Mouse (Mus musculus): ENCODE measurements around the gene Ppp1r3f. TPM values are rescaled to one million over a fixed set of nuclear protein-coding genes. Genes with fewer than 3 reads are reported as not detected.

Ppp1r3f gene
- polyA plus RNA-seq (2011; ENCODE audit: insufficient read depth, insufficient read length, low replicate concordance, missing spikeins): 0.43 TPM in 1 of 2 replicates, not detected in the other

DNA sequence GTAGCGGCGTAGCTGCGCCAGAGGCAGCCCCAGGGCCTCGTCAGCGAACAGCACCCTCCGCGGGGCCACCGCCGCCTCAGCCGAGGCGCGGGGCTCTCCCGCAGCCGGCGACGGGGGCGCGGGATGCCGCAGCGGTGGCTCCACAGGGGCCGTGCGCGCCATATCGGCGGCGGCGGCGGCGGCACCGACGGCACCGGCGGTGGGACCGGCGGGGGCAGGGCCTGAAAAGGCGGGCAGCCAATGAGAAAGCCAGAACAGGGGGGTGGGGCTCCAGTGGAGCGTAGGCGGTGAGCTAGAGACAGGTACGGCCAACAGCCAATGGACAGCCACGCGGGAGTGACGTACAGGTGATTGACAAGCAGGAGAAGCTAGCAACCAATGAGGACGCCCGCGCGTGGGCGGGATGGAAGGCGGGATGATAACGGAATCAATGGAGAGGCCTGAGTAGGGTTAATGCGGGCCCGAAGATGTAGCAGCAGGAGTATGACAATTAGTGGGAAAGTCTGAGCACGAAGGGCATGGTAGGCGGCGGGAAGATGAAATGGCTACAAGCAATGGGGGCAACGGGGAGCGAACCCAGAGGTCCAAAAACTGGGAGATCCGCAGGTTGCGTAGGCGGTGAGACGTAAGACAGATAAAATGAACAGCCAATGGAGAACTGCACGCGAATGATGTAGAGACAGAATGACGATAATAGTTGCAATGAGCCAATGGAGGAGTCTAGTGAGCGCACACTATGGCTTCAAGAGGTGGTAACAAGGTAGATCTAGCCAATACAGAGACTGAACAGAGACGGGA is at the start of gene Ppp1r3f:
Ppp1r3f (minus strand) TSS at position 197 of the 798 bp plus-strand sequence.
- no peaks in the 10 kb centered on the region; the same call in none of the 2 replicates for H3K4me1 ChIP-seq (ENCODE audit: control insufficient read depth, insufficient read depth, low read length)
- peak within 1 kb of the TSS; percentile 81 for H3K4me3 ChIP-seq (replicated peaks; ENCODE audit: control insufficient read depth, low read depth, low read length)
- peak within 1 kb of the TSS; percentile 94 for H3K27ac ChIP-seq (ENCODE audit: control insufficient read depth, insufficient read depth, low read depth, low read length, poor library complexity)
- TF ChIP-seq CTCF (IDR thresholded peaks at IDR 0.05; ENCODE audit: control insufficient read depth, insufficient read depth, low read length) (no peak), POLR2A (IDR thresholded peaks at IDR 0.05; ENCODE audit: borderline replicate concordance, control insufficient read depth, low read depth, low read length) (peak; percentile 6; the same call in 1 of the 2 replicates)
- WGBS: 19% methylated on average over 64 of the region's 65 CpGs

DNA sequence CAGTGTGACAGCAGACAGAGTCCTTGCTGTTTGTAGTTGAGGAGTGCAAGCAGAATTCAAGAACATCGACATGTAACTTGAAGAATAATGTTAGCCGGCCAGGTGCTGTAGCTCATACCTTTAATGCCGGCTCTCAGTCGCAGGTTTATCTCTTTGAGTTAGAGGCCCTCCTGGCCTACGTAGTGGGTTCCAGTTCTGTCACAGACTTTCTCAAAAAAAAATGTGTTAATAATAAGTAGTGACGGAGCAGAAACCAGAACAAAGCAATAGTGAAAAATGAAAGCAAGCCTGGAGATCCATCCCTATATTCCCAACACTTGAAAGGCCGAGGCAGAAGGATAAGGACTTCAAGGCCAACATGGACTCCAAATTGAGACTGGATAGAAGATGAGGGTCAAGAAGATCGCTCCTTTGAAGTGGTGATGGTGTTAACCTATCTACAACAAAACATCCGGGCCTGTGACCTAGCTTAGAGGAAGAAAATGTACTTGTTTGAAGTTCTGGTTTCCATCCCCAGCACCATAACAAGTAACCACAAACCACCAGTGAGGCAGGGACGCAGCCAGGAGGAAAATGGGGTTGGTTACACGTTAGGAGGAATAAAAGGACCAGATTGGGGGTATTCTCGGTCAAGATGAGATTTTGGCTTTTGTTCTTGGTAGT is 43.9 kb upstream of the Ppp1r3f start:
- no peak for TF ChIP-seq CTCF (IDR thresholded peaks at IDR 0.05; ENCODE audit: control insufficient read depth, insufficient read depth, low read length)
- no peak for TF ChIP-seq POLR2A (IDR thresholded peaks at IDR 0.05; ENCODE audit: borderline replicate concordance, control insufficient read depth, low read depth, low read length)
- WGBS: 53% methylated on average over 12 of the region's 12 CpGs

DNA sequence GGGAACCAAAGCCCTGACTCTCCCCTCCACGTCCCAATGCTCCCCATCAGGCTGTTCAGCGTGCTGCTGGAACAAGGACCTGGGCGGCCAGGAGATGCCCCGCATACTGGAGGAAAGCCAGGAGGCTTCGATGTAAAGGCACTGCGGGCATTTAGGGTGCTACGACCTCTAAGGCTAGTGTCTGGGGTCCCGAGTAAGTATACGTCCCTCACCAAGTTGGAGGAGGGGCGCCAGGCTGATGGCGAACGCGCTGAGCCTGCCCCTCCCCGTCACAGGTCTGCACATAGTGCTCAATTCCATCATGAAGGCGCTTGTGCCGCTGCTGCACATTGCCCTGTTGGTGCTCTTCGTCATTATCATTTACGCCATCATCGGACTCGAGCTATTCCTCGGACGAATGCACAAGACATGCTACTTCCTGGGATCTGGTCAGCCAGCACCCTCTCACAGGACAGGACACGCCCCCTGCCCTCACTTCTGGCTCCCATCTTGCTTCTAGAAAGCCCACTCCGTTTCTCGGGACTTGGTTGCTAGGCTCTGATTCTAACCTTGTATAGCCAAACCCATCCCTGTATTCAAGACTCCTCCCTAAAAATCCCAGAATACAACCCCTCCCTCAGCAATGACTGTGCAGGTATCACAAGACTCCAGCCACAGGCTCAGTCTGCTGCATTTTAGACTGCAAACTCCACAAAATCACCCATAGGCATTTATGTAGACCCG is 36.6 kb upstream of the Ppp1r3f start:
- Histone ChIP-seq H3K27ac (ENCODE audit: control insufficient read depth, insufficient read depth, low read depth, low read length, poor library complexity) (no peak overlapping the region), H3K4me1 (ENCODE audit: control insufficient read depth, insufficient read depth, low read length) (no peaks in the 10 kb centered on the region), H3K4me3 (replicated peaks; ENCODE audit: control insufficient read depth, low read depth, low read length) (no peak overlapping the region)
- TF ChIP-seq POLR2A (IDR thresholded peaks at IDR 0.05; ENCODE audit: borderline replicate concordance, control insufficient read depth, low read depth, low read length) (no peak), CTCF (IDR thresholded peaks at IDR 0.05; ENCODE audit: control insufficient read depth, insufficient read depth, low read length) (no peak)
- 13% methylated on average over 26 of the region's 26 CpGs for WGBS

More for the DNA sequence above, 43.9 kb upstream of the Ppp1r3f start:
- no peaks in the 10 kb centered on the region for H3K4me1 ChIP-seq (ENCODE audit: control insufficient read depth, insufficient read depth, low read length)
- H3K27ac ChIP-seq (ENCODE audit: control insufficient read depth, insufficient read depth, low read depth, low read length, poor library complexity): no peak overlapping the region
- no peak overlapping the region for H3K4me3 ChIP-seq (replicated peaks; ENCODE audit: control insufficient read depth, low read depth, low read length)

DNA sequence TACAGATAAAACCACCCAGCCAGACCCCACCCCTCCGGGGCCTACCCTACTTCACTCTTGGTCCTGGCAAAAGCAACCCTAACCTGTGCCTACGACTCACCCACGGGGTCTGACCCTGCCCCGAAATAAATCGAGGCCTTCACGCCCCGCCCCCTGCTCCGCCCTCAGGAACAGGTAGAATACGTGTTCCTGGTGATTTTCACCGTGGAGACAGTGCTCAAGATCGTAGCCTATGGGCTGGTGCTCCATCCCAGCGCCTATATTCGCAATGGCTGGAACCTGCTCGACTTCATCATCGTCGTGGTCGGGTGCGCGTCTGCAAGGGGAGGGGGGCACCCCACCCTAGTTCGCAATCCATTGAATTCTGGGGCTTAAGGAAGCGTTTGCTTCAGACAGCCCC is 36.0 kb upstream of the Ppp1r3f start:
- 25% methylated on average over 21 of the region's 21 CpGs for WGBS
- Histone ChIP-seq H3K27ac (ENCODE audit: control insufficient read depth, insufficient read depth, low read depth, low read length, poor library complexity) (no peak overlapping the region), H3K4me1 (ENCODE audit: control insufficient read depth, insufficient read depth, low read length) (no peaks in the 10 kb centered on the region), H3K4me3 (replicated peaks; ENCODE audit: control insufficient read depth, low read depth, low read length) (no peak overlapping the region)
- no peak for TF ChIP-seq POLR2A (IDR thresholded peaks at IDR 0.05; ENCODE audit: borderline replicate concordance, control insufficient read depth, low read depth, low read length)
- no peak for TF ChIP-seq CTCF (IDR thresholded peaks at IDR 0.05; ENCODE audit: control insufficient read depth, insufficient read depth, low read length)

DNA sequence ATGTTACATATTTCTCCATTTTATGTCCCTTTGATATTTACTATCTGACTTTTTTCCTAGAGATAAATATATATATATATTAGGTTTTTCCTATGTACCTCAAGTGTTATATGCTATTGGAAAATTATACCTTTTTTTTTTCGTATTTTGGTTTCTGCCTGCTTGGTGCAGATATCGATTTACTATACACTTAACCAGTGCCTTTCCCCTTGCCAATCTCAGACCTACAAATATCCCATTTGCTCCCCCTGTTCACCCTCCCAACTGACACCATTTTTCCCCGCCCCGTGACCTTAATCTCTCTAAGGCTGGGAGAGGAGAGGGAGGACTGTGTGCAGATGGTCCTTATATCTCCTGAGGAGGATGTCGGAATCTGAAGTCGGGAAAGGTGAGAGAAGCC is 32.7 kb upstream of the Ppp1r3f start, which contains the start of gene Cacna1f:
Cacna1f (plus strand) TSS at position 301 of the 400 bp plus-strand sequence.
- Histone ChIP-seq H3K4me3 (replicated peaks; ENCODE audit: control insufficient read depth, low read depth, low read length) (no peak within 1 kb of the TSS), H3K27ac (ENCODE audit: control insufficient read depth, insufficient read depth, low read depth, low read length, poor library complexity) (no peak within 1 kb of the TSS), H3K4me1 (ENCODE audit: control insufficient read depth, insufficient read depth, low read length) (no peaks in the 10 kb centered on the region; the same call in 1 of the 2 replicates)
- no peak for TF ChIP-seq CTCF (IDR thresholded peaks at IDR 0.05; ENCODE audit: control insufficient read depth, insufficient read depth, low read length)
- TF ChIP-seq POLR2A (IDR thresholded peaks at IDR 0.05; ENCODE audit: borderline replicate concordance, control insufficient read depth, low read depth, low read length): no peak
- WGBS: 72% methylated on average over 6 of the region's 6 CpGs

DNA sequence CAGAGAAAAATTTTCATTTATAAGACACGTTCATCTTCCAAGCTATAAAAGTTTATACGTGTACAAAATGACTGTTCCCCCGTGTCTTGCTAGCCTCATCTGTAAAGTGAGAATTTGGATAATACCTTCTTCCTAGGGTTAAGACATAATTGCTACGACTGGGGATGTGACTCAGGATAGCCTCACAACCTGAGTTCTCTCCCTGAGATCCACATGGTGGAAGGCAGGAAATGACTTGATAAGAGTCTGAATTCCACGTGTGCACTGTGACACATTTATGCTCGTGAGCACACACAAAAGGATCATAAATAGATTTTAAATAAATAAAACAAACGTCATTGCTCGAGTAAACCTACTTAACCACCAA is 31.5 kb upstream of the Ppp1r3f start:
- Histone ChIP-seq H3K27ac (ENCODE audit: control insufficient read depth, insufficient read depth, low read depth, low read length, poor library complexity) (no peak overlapping the region), H3K4me1 (ENCODE audit: control insufficient read depth, insufficient read depth, low read length) (no peaks in the 10 kb centered on the region; the same call in 1 of the 2 replicates), H3K4me3 (replicated peaks; ENCODE audit: control insufficient read depth, low read depth, low read length) (no peak overlapping the region)
- 14% methylated on average over 8 of the region's 8 CpGs for WGBS
- no peak for TF ChIP-seq POLR2A (IDR thresholded peaks at IDR 0.05; ENCODE audit: borderline replicate concordance, control insufficient read depth, low read depth, low read length)
- TF ChIP-seq CTCF (IDR thresholded peaks at IDR 0.05; ENCODE audit: control insufficient read depth, insufficient read depth, low read length): no peak

DNA sequence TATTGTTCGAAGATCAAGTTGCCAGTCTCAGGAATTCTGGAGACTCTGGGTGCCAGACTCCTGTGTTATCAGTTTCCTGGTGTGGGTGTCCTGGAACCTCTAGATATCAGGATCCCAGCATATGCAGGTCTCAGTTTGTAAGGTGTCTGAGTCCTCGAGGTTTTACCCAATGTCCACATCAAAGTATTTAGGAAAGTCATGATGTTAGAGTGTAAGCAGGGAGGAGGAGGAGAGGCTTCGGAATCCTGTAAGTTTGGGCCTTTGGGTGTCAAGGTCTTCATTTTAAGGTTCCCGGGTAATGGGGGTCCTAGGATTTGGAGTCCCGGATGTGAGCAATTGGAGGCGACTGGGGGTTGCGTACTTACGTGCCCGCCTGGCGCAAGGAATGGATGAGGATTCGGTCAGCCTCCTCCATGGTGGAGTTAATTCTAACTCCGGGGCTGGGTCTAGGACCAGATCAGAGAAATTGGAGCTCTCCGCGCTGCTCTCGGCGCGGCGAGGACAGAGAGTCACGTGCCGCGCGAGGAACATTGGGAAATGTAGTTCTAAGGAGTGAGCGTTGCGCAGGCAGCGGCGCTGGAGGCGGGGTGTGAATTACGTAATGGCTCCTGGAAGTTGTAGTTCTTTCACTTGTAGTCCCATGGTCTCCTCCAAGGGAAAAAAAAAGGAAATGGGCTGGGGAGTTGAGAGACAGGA is 30.9 kb upstream of the Ppp1r3f start, which contains the start of gene Ccdc22:
Ccdc22 (minus strand) TSS at position 639 of the 696 bp plus-strand sequence.
- TF ChIP-seq CTCF (IDR thresholded peaks at IDR 0.05; ENCODE audit: control insufficient read depth, insufficient read depth, low read length) (no peak), POLR2A (IDR thresholded peaks at IDR 0.05; ENCODE audit: borderline replicate concordance, control insufficient read depth, low read depth, low read length) (no peak; the same call in 1 of the 2 replicates)
- H3K27ac ChIP-seq (ENCODE audit: control insufficient read depth, insufficient read depth, low read depth, low read length, poor library complexity): no peak within 1 kb of the TSS
- H3K4me3 ChIP-seq (replicated peaks; ENCODE audit: control insufficient read depth, low read depth, low read length): peak within 1 kb of the TSS; percentile 98
- 10% methylated on average over 28 of the region's 28 CpGs for WGBS
- no peaks in the 10 kb centered on the region; the same call in 1 of the 2 replicates for H3K4me1 ChIP-seq (ENCODE audit: control insufficient read depth, insufficient read depth, low read length)

All from bone marrow, adult 2 months (tissue).